Mouse (Mus musculus) myocyte (in vitro differentiated cells): Measurements from ENCODE around the gene Sirpa.

ENCODE experiments used
- CEBPB ChIP-seq: IDR thresholded peaks from 2 replicates; pipeline ENCODE4 v1.6.1; 2011; ENCODE audit warnings: mild to moderate bottlenecking, moderate library complexity; ENCODE audit not compliant: poor library complexity, insufficient read depth, severe bottlenecking
- MAX ChIP-seq: IDR thresholded peaks from one replicate; pipeline ENCODE4 v1.6.1; 2011; ENCODE audit warnings: low read depth, mild to moderate bottlenecking, control low read depth
- POLR2A ChIP-seq: IDR thresholded peaks from one replicate; pipeline ENCODE4 v1.6.1; 2011; ENCODE audit warnings: low read depth, mild to moderate bottlenecking, control low read depth, moderate library complexity; ENCODE audit not compliant: insufficient read length
- POLR2AphosphoS2 ChIP-seq: IDR thresholded peaks from one replicate; pipeline ENCODE4 v1.6.1; 2011; ENCODE audit warnings: low read depth, control low read depth; ENCODE audit not compliant: insufficient read length
- REST ChIP-seq: IDR thresholded peaks from one replicate; pipeline ENCODE4 v1.6.1; 2011; ENCODE audit warnings: mild to moderate bottlenecking, control low read depth, moderate library complexity; ENCODE audit not compliant: insufficient read depth, insufficient read length
- SRF ChIP-seq: IDR thresholded peaks from one replicate; pipeline ENCODE4 v1.6.1; 2011; ENCODE audit warnings: low read depth; ENCODE audit not compliant: control insufficient read depth, insufficient read length

DNA sequence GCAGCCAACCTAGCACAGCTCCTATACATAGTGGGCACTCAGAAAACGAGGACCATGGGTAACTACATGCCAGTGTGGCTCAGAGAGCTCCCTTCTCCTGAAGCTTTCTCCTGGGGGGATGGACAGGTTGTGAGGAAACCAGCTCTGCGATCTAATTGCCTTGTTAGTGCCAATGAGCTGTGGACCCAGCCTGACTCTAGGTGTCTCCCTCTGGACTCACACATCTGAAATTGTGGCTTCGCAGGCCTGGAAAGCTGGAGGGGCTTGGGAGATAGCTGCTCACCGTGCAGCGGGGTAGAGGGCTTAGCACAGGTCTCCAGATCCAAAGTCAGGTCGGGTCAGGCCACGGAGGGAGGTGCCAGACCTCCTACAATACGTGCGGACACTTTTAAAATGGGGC is 5.5 kb downstream of the Sirpa start:
- no peak for TF ChIP-seq POLR2A
- TF ChIP-seq POLR2AphosphoS2: no peak
- no peak for TF ChIP-seq REST
- TF ChIP-seq CEBPB: no peak
- no peak for TF ChIP-seq MAX
- no peak for TF ChIP-seq SRF
